Mouse (Mus musculus) heart, embryonic 15.5 days (tissue): ENCODE results near the gene Gm9045. TPM values are rescaled to one million over a fixed set of nuclear protein-coding genes. Genes with fewer than 3 reads are reported as not detected.
A peak's percentile ranks its signal among the peaks of the same experiment; 100 is the strongest.
"Not testable (repeated sequence)": the region's sequence is repeated elsewhere in the genome, so short reads cannot be mapped to it uniquely, and the experiment has no call there.

Experiments
- ATAC-seq: fragments of 200-750 bp; cut with Nextera tagmentation; replicated peaks from 2 replicates; pipeline ENCODE4 v1.8.0; 2017; ENCODE audit warnings: low read depth, moderate TSS enrichment; ENCODE audit not compliant: insufficient number of reproducible peaks, insufficient read depth, low FRiP score
- H3K27ac ChIP-seq: fragments of 300-500 bp; sonication (generic); 2 replicates; pipeline ENCODE4 v1.5.1; 2015; ENCODE audit warnings: mild to moderate bottlenecking, inconsistent platforms
- H3K27me3 ChIP-seq: fragments of 300-500 bp; sonication (generic); 2 replicates; pipeline ENCODE4 v1.6.1; 2015; ENCODE audit warnings: inconsistent platforms
- H3K36me3 ChIP-seq: fragments of 300-500 bp; sonication (generic); 2 replicates; pipeline ENCODE4 v1.6.1; 2015; ENCODE audit warnings: mild to moderate bottlenecking, inconsistent platforms
- H3K4me1 ChIP-seq: fragments of 300-500 bp; sonication (generic); replicated peaks from 2 replicates; pipeline ENCODE4 v1.6.1; 2015; ENCODE audit warnings: inconsistent platforms
- H3K4me2 ChIP-seq: fragments of 300-500 bp; sonication (generic); 2 replicates; pipeline ENCODE4 v1.6.1; 2015; ENCODE audit warnings: inconsistent platforms, mild to moderate bottlenecking, moderate library complexity
- H3K4me3 ChIP-seq: fragments of 300-500 bp; sonication (generic); 2 replicates; pipeline ENCODE4 v1.5.1; 2015; ENCODE audit warnings: mild to moderate bottlenecking, inconsistent platforms
- H3K9ac ChIP-seq: fragments of 300-500 bp; sonication (generic); 2 replicates; pipeline ENCODE4 v1.6.1; 2015; ENCODE audit warnings: mild to moderate bottlenecking, inconsistent platforms
- H3K9me3 ChIP-seq: fragments of 300-500 bp; sonication (generic); replicated peaks from 2 replicates; pipeline ENCODE4 v1.6.1; 2016; ENCODE audit warnings: inconsistent platforms
- WGBS: fragments of 180-500 bp; shearing (Covaris S2); methylation state at CpG from one replicate; pipeline ENCODE4 v1.1.7; 2015; ENCODE audit warnings: mixed read lengths; 5-methylcytosine and 5-hydroxymethylcytosine counted together
- polyA plus RNA-seq: library from polyadenylated mRNA; unstranded; fragments of >200 nt; fragmentation: Nextera tagmentation; extraction: Ambion mirVana; gene quantifications from 2 replicates; pipeline ENCODE4 v1.2.1, GENCODE M21; 2015

Gm9045 gene
- polyA plus RNA-seq, result 0.08 and 0.15 TPM in 2 replicates

- ATAC-seq, H3K9ac ChIP-seq, H3K36me3 ChIP-seq, H3K4me1 ChIP-seq, H3K4me2 ChIP-seq, H3K9me3 ChIP-seq, H3K27ac ChIP-seq, H3K27me3 ChIP-seq, H3K4me3 ChIP-seq: not testable (repeated sequence)
- WGBS, result no CpG with 5 or more reads among the region's 14 CpGs
These were observed at the start of gene Gm9045 for GRCm38 (mm10) chr10:118337731-118338130. Gene Gm9045, minus strand, starts transcription at chr10:118337831.

GRCm38 (mm10) chr10:118370443-118370842, 32.8 kb upstream of the Gm9045 start:
- H3K4me2 ChIP-seq, result peak overlapping the region; percentile 52
- no peaks in the 10 kb centered on the region for H3K4me1 ChIP-seq
- no peak overlapping the region for H3K9ac ChIP-seq
- peak; percentile 55; the same call in 1 of the 2 replicates for ATAC-seq
- H3K27me3 ChIP-seq, result no peaks in the 10 kb centered on the region
- H3K4me3 ChIP-seq, result peak overlapping the region; percentile 30
- H3K9me3 ChIP-seq, result no peaks in the 10 kb centered on the region
- H3K27ac ChIP-seq, result no peak overlapping the region
- WGBS, result 5% methylated on average over 10 of the region's 10 CpGs
- H3K36me3 ChIP-seq, result no peaks in the 10 kb centered on the region

GRCm38 (mm10) chr10:118369518-118369917, 31.9 kb upstream of the Gm9045 start:
- no peak for ATAC-seq
- Histone ChIP-seq H3K4me3 (no peak overlapping the region), H3K9ac (no peak overlapping the region), H3K9me3 (no peaks in the 10 kb centered on the region), H3K27ac (no peak overlapping the region), H3K36me3 (no peaks in the 10 kb centered on the region), H3K27me3 (no peaks in the 10 kb centered on the region), H3K4me1 (no peaks in the 10 kb centered on the region), H3K4me2 (no peak overlapping the region)
- WGBS, result 88% methylated on average over 9 of the region's 9 CpGs

- WGBS, result 80% methylated on average over 1 of the region's 11 CpGs
- H3K9ac ChIP-seq, H3K4me2 ChIP-seq, H3K27me3 ChIP-seq, H3K9me3 ChIP-seq, H3K4me1 ChIP-seq, H3K4me3 ChIP-seq, ATAC-seq, H3K27ac ChIP-seq, H3K36me3 ChIP-seq: not testable (repeated sequence)
These were observed 16.4 kb upstream of the Gm9045 start, which contains the start of gene Gm9049 for GRCm38 (mm10) chr10:118354005-118354404. Gene Gm9049, minus strand, starts transcription at chr10:118354105.

GRCm38 (mm10) chr10:118348579-118348978, 10.9 kb upstream of the Gm9045 start, which contains the start of gene Gm9048:
Gene Gm9048, minus strand, starts transcription at chr10:118348679.
- not testable (repeated sequence) for H3K9me3 ChIP-seq, H3K4me3 ChIP-seq, ATAC-seq, H3K27ac ChIP-seq, H3K36me3 ChIP-seq, H3K4me1 ChIP-seq, H3K4me2 ChIP-seq, H3K27me3 ChIP-seq, H3K9ac ChIP-seq
- WGBS, result 56% methylated on average over 1 of the region's 14 CpGs

- H3K9ac ChIP-seq, H3K9me3 ChIP-seq, H3K27ac ChIP-seq, H3K36me3 ChIP-seq, H3K4me1 ChIP-seq, H3K4me3 ChIP-seq, ATAC-seq, H3K27me3 ChIP-seq, H3K4me2 ChIP-seq: not testable (repeated sequence)
- no CpG with 5 or more reads among the region's 14 CpGs for WGBS
These were observed 5.5 kb upstream of the Gm9045 start, which contains the start of gene Gm9046 for GRCm38 (mm10) chr10:118343155-118343554. Gene Gm9046, minus strand, starts transcription at chr10:118343255.

GRCm38 (mm10) chr10:118332308-118332707, 5.3 kb downstream of the Gm9045 start, which contains the start of gene Gm9044:
Gene Gm9044, minus strand, starts transcription at chr10:118332408.
- H3K4me1 ChIP-seq, result not testable (repeated sequence)
- no CpG with 5 or more reads among the region's 14 CpGs for WGBS

GRCm38 (mm10) chr10:118326869-118327268, 10.8 kb downstream of the Gm9045 start, which contains the start of gene Gm9040:
Gene Gm9040, minus strand, starts transcription at chr10:118326969.
- not testable (repeated sequence) for H3K27me3 ChIP-seq, ATAC-seq, H3K36me3 ChIP-seq, H3K4me2 ChIP-seq, H3K9me3 ChIP-seq, H3K4me3 ChIP-seq, H3K4me1 ChIP-seq, H3K27ac ChIP-seq, H3K9ac ChIP-seq
- WGBS, result no CpG with 5 or more reads among the region's 11 CpGs

More at GRCm38 (mm10) chr10:118332308-118332707, 5.3 kb downstream of the Gm9045 start, which contains the start of gene Gm9044:
- H3K27ac ChIP-seq, ATAC-seq, H3K9ac ChIP-seq, H3K4me3 ChIP-seq, H3K36me3 ChIP-seq, H3K4me2 ChIP-seq, H3K27me3 ChIP-seq, H3K9me3 ChIP-seq: not testable (repeated sequence)

GRCm38 (mm10) chr10:118319024-118319423, 18.6 kb downstream of the Gm9045 start:
- Histone ChIP-seq H3K4me3 (no peak overlapping the region), H3K9me3 (no peaks in the 10 kb centered on the region), H3K27ac (no peak overlapping the region), H3K4me2 (no peak overlapping the region), H3K9ac (no peak overlapping the region), H3K4me1 (no peaks in the 10 kb centered on the region), H3K36me3 (no peaks in the 10 kb centered on the region), H3K27me3 (no peaks in the 10 kb centered on the region)
- 70% methylated on average over 8 of the region's 8 CpGs for WGBS
- no peak for ATAC-seq

- 49% methylated on average over 2 of the region's 2 CpGs for WGBS
These were observed 35.5 kb downstream of the Gm9045 start for GRCm38 (mm10) chr10:118302133-118302532.

GRCm38 (mm10) chr10:118294938-118295337, 42.7 kb downstream of the Gm9045 start, which contains the start of gene Iltifb:
Gene Iltifb, minus strand, starts transcription at chr10:118295038.
- no peak for ATAC-seq
- Histone ChIP-seq H3K27me3 (no peaks in the 10 kb centered on the region), H3K4me3 (no peak within 1 kb of the TSS), H3K4me1 (no peaks in the 10 kb centered on the region), H3K27ac (no peak within 1 kb of the TSS), H3K36me3 (no peaks in the 10 kb centered on the region), H3K9me3 (no peaks in the 10 kb centered on the region), H3K9ac (no peak within 1 kb of the TSS), H3K4me2 (no peak within 1 kb of the TSS)
- 82% methylated on average over 6 of the region's 6 CpGs for WGBS

More at GRCm38 (mm10) chr10:118302133-118302532, 35.5 kb downstream of the Gm9045 start:
- H3K4me3 ChIP-seq, ATAC-seq, H3K9ac ChIP-seq, H3K27ac ChIP-seq, H3K36me3 ChIP-seq, H3K4me1 ChIP-seq, H3K9me3 ChIP-seq, H3K27me3 ChIP-seq, H3K4me2 ChIP-seq: not testable (repeated sequence)
